Mouse (Mus musculus) midbrain, embryonic 15.5 days (tissue): ENCODE measurements around the gene Arfgap3. TPM values are rescaled to one million over a fixed set of nuclear protein-coding genes. Genes with fewer than 3 reads are reported as not detected.
"Not testable (repeated sequence)": the region's sequence is repeated elsewhere in the genome, so short reads cannot be mapped to it uniquely, and the experiment has no call there.

Experiments used
- ATAC-seq: fragments of 200-750 bp; cut with Nextera tagmentation; replicated peaks from 2 replicates; pipeline ENCODE4 v1.8.0; 2017; ENCODE audit warnings: moderate TSS enrichment
- H3K27ac ChIP-seq: fragments of 300-500 bp; sonication (generic); 2 replicates; pipeline ENCODE4 v1.5.1; 2015; ENCODE audit warnings: mild to moderate bottlenecking, inconsistent platforms
- H3K27me3 ChIP-seq: fragments of 300-500 bp; sonication (generic); replicated peaks from 2 replicates; pipeline ENCODE4 v1.6.1; 2015; ENCODE audit warnings: inconsistent platforms
- H3K36me3 ChIP-seq: fragments of 300-500 bp; sonication (generic); replicated peaks from 2 replicates; pipeline ENCODE4 v1.6.1; 2015; ENCODE audit warnings: inconsistent platforms
- H3K4me1 ChIP-seq: fragments of 300-500 bp; sonication (generic); 2 replicates; pipeline ENCODE4 v1.6.1; 2015; ENCODE audit warnings: inconsistent platforms
- H3K4me2 ChIP-seq: fragments of 300-500 bp; sonication (generic); 2 replicates; pipeline ENCODE4 v1.6.1; 2015; ENCODE audit warnings: inconsistent platforms, mild to moderate bottlenecking, moderate library complexity
- H3K4me3 ChIP-seq: fragments of 300-500 bp; sonication (generic); 2 replicates; pipeline ENCODE4 v1.5.1; 2015; ENCODE audit warnings: mild to moderate bottlenecking, inconsistent platforms
- H3K9ac ChIP-seq: fragments of 300-500 bp; sonication (generic); 2 replicates; pipeline ENCODE4 v1.6.1; 2015; ENCODE audit warnings: mild to moderate bottlenecking, inconsistent platforms
- H3K9me3 ChIP-seq: fragments of 300-500 bp; sonication (generic); 2 replicates; pipeline ENCODE4 v1.6.1; 2016; ENCODE audit warnings: inconsistent platforms
- WGBS: fragments of 180-500 bp; shearing (Covaris S2); methylation state at CpG from one replicate; pipeline ENCODE4 v1.1.7; 2015; ENCODE audit warnings: mixed read lengths; 5-methylcytosine and 5-hydroxymethylcytosine counted together
- polyA plus RNA-seq: library from polyadenylated mRNA; unstranded; fragments of >200 nt; fragmentation: Nextera tagmentation; extraction: Ambion mirVana; gene quantifications from 2 replicates; pipeline ENCODE4 v1.2.1, GENCODE M21; 2015

Arfgap3 gene
- polyA plus RNA-seq, 1 experiment from 2014 or later = 45.1 TPM

GRCm38 (mm10) chr15:83364194-83364593 lies 14.1 kb upstream of the Arfgap3 start:
- Histone ChIP-seq H3K27ac (no peak overlapping the region), H3K9ac (no peak overlapping the region), H3K4me1 (peaks cover 6% of the 10 kb centered on the region; the same call in 1 of the 2 replicates), H3K27me3 (no peaks in the 10 kb centered on the region), H3K9me3 (no peaks in the 10 kb centered on the region), H3K4me2 (no peak overlapping the region), H3K4me3 (no peak overlapping the region), H3K36me3 (no peaks in the 10 kb centered on the region)
- no peak for ATAC-seq
- WGBS = 71% methylated on average over 3 of the region's 3 CpGs

GRCm38 (mm10) chr15:83362813-83363212 lies 12.8 kb upstream of the Arfgap3 start:
- H3K36me3 ChIP-seq, H3K4me1 ChIP-seq, ATAC-seq, H3K9me3 ChIP-seq, H3K9ac ChIP-seq, H3K27ac ChIP-seq, H3K4me2 ChIP-seq, H3K27me3 ChIP-seq, H3K4me3 ChIP-seq: not testable (repeated sequence)
- WGBS = 77% methylated on average over 1 of the region's 1 CpGs

GRCm38 (mm10) chr15:83360899-83361298 lies 10.9 kb upstream of the Arfgap3 start:
- not testable (repeated sequence) for H3K36me3 ChIP-seq, H3K4me2 ChIP-seq, H3K9me3 ChIP-seq, H3K27me3 ChIP-seq, H3K27ac ChIP-seq, H3K4me1 ChIP-seq, H3K9ac ChIP-seq, ATAC-seq, H3K4me3 ChIP-seq
- WGBS = 68% methylated on average over 5 of the region's 5 CpGs

GRCm38 (mm10) chr15:83360140-83360539 lies 10.1 kb upstream of the Arfgap3 start:
- H3K27me3 ChIP-seq = no peaks in the 10 kb centered on the region
- no peaks in the 10 kb centered on the region for H3K9me3 ChIP-seq
- H3K36me3 ChIP-seq = no peaks in the 10 kb centered on the region
- no peak overlapping the region for H3K9ac ChIP-seq
- no peak overlapping the region for H3K27ac ChIP-seq
- H3K4me2 ChIP-seq = no peak overlapping the region
- no peak for ATAC-seq
- no peaks in the 10 kb centered on the region for H3K4me1 ChIP-seq
- no peak overlapping the region for H3K4me3 ChIP-seq
- 82% methylated on average over 3 of the region's 3 CpGs for WGBS

- no peak overlapping the region for H3K9ac ChIP-seq
- no peak for ATAC-seq
- H3K27ac ChIP-seq = no peak overlapping the region
- WGBS = 86% methylated on average over 1 of the region's 1 CpGs
- H3K9me3 ChIP-seq = no peaks in the 10 kb centered on the region
- H3K4me3 ChIP-seq = no peak overlapping the region
- H3K27me3 ChIP-seq = no peaks in the 10 kb centered on the region
- H3K36me3 ChIP-seq = no peaks in the 10 kb centered on the region
- H3K4me1 ChIP-seq = no peaks in the 10 kb centered on the region
- no peak overlapping the region for H3K4me2 ChIP-seq
Observed at GRCm38 (mm10) chr15:83358476-83358875, 8.4 kb upstream of the Arfgap3 start.

GRCm38 (mm10) chr15:83351546-83351945 lies 1.5 kb upstream of the Arfgap3 start:
- Histone ChIP-seq H3K4me3 (no peak overlapping the region), H3K9me3 (no peaks in the 10 kb centered on the region), H3K4me1 (peaks cover 17% of the 10 kb centered on the region), H3K36me3 (no peaks in the 10 kb centered on the region), H3K9ac (no peak overlapping the region), H3K4me2 (no peak overlapping the region), H3K27me3 (no peaks in the 10 kb centered on the region), H3K27ac (no peak overlapping the region)
- no peak for ATAC-seq
- 89% methylated on average over 4 of the region's 4 CpGs for WGBS

- H3K4me2 ChIP-seq = peak overlapping the region; percentile 78; the same call in 1 of the 2 replicates
- no peaks in the 10 kb centered on the region for H3K9me3 ChIP-seq
- peak overlapping the region; percentile 54; the same call in 1 of the 2 replicates for H3K9ac ChIP-seq
- H3K27ac ChIP-seq = no peak overlapping the region
- ATAC-seq = no peak
- peaks cover 17% of the 10 kb centered on the region for H3K4me1 ChIP-seq
- H3K27me3 ChIP-seq = no peaks in the 10 kb centered on the region
- peaks cover 3% of the 10 kb centered on the region; the same call in 1 of the 2 replicates for H3K36me3 ChIP-seq
- 66% methylated on average over 2 of the region's 2 CpGs for WGBS
- peak overlapping the region; percentile 77 for H3K4me3 ChIP-seq
Observed at GRCm38 (mm10) chr15:83350859-83351258, 812 bp upstream of the Arfgap3 start.

- ATAC-seq = peak; percentile 51
- peaks cover 17% of the 10 kb centered on the region for H3K4me1 ChIP-seq
- H3K36me3 ChIP-seq = peaks cover 4% of the 10 kb centered on the region; the same call in 1 of the 2 replicates
- H3K4me2 ChIP-seq = peak overlapping the region; percentile 78
- peak overlapping the region; percentile 76 for H3K27ac ChIP-seq
- H3K27me3 ChIP-seq = no peaks in the 10 kb centered on the region
- H3K4me3 ChIP-seq = peak overlapping the region; percentile 77
- peak overlapping the region; percentile 75 for H3K9ac ChIP-seq
- 17% methylated on average over 8 of the region's 8 CpGs for WGBS
- no peaks in the 10 kb centered on the region for H3K9me3 ChIP-seq
Observed at GRCm38 (mm10) chr15:83349225-83349953, 658 bp downstream of the Arfgap3 start.

GRCm38 (mm10) chr15:83348747-83349146 lies 1.3 kb downstream of the Arfgap3 start:
- H3K27me3 ChIP-seq = no peaks in the 10 kb centered on the region
- H3K9me3 ChIP-seq = no peaks in the 10 kb centered on the region
- H3K36me3 ChIP-seq = peaks cover 4% of the 10 kb centered on the region; the same call in 1 of the 2 replicates
- no peak for ATAC-seq
- peaks cover 17% of the 10 kb centered on the region for H3K4me1 ChIP-seq
- peak overlapping the region; percentile 77; the same call in 1 of the 2 replicates for H3K4me3 ChIP-seq
- H3K9ac ChIP-seq = no peak overlapping the region
- H3K4me2 ChIP-seq = peak overlapping the region; percentile 78
- WGBS = 83% methylated on average over 4 of the region's 4 CpGs
- no peak overlapping the region for H3K27ac ChIP-seq

- ATAC-seq = no peak
- H3K27ac ChIP-seq = no peak overlapping the region
- peaks cover 4% of the 10 kb centered on the region; the same call in 1 of the 2 replicates for H3K36me3 ChIP-seq
- peaks cover 17% of the 10 kb centered on the region for H3K4me1 ChIP-seq
- H3K4me2 ChIP-seq = no peak overlapping the region
- H3K9ac ChIP-seq = no peak overlapping the region
- H3K27me3 ChIP-seq = no peaks in the 10 kb centered on the region
- H3K4me3 ChIP-seq = no peak overlapping the region
- WGBS = 91% methylated on average over 15 of the region's 15 CpGs
- H3K9me3 ChIP-seq = no peaks in the 10 kb centered on the region
Observed at GRCm38 (mm10) chr15:83345898-83346529, 4.0 kb downstream of the Arfgap3 start.

GRCm38 (mm10) chr15:83344956-83345355 lies 5.1 kb downstream of the Arfgap3 start:
- Histone ChIP-seq H3K27ac (no peak overlapping the region), H3K36me3 (peaks cover 4% of the 10 kb centered on the region; the same call in 1 of the 2 replicates), H3K27me3 (no peaks in the 10 kb centered on the region), H3K4me2 (no peak overlapping the region), H3K9ac (no peak overlapping the region), H3K4me3 (no peak overlapping the region), H3K9me3 (no peaks in the 10 kb centered on the region), H3K4me1 (peaks cover 14% of the 10 kb centered on the region)
- 75% methylated on average over 7 of the region's 7 CpGs for WGBS
- ATAC-seq = no peak

- ATAC-seq = no peak
- Histone ChIP-seq H3K27me3 (no peaks in the 10 kb centered on the region), H3K9me3 (no peaks in the 10 kb centered on the region), H3K4me2 (no peak overlapping the region), H3K36me3 (peaks cover 4% of the 10 kb centered on the region; the same call in 1 of the 2 replicates), H3K9ac (no peak overlapping the region), H3K4me3 (no peak overlapping the region), H3K4me1 (peaks cover 10% of the 10 kb centered on the region), H3K27ac (no peak overlapping the region)
- 34% methylated on average over 7 of the region's 7 CpGs for WGBS
Observed at GRCm38 (mm10) chr15:83344157-83344556, 5.9 kb downstream of the Arfgap3 start.
